Mouse (Mus musculus) midbrain, postnatal 0 days (tissue): Measurements from ENCODE around the gene Myh6. TPM values are rescaled to one million over a fixed set of nuclear protein-coding genes. Genes with fewer than 3 reads are reported as not detected.
A peak's percentile ranks its signal among the peaks of the same experiment; 100 is the strongest.
"Not testable (repeated sequence)": the region's sequence is repeated elsewhere in the genome, so short reads cannot be mapped to it uniquely, and the experiment has no call there.

Experiments
- ATAC-seq: fragments of 200-750 bp; cut with Nextera tagmentation; 2 replicates; pipeline ENCODE4 v1.8.0; 2017; ENCODE audit warnings: moderate number of reproducible peaks, mild to moderate bottlenecking, moderate TSS enrichment, moderate library complexity; ENCODE audit not compliant: low FRiP score
- DNase-seq: peaks from one replicate; pipeline ENCODE4 v3.0.0-alpha.2; 2015; ENCODE audit warnings: low spot score
- H3K27ac ChIP-seq: fragments of 300-500 bp; sonication (generic); 2 replicates; pipeline ENCODE4 v1.5.1; 2014; ENCODE audit warnings: low read depth, mild to moderate bottlenecking, low read length, mixed read lengths
- H3K27me3 ChIP-seq: fragments of 300-500 bp; sonication (generic); 2 replicates; pipeline ENCODE4 v1.6.1; 2014; ENCODE audit warnings: low read length, control low read depth, mixed read lengths; ENCODE audit not compliant: insufficient read depth
- H3K36me3 ChIP-seq: fragments of 300-500 bp; sonication (generic); 2 replicates; pipeline ENCODE4 v1.6.1; 2014; ENCODE audit warnings: low read length, control low read depth, mixed read lengths; ENCODE audit not compliant: insufficient read depth
- H3K4me1 ChIP-seq: fragments of 300-500 bp; sonication (generic); 2 replicates; pipeline ENCODE4 v1.6.1; 2014; ENCODE audit warnings: mild to moderate bottlenecking, control low read depth, antibody characterized with exemption, low read length, mixed read lengths; ENCODE audit not compliant: insufficient read depth
- H3K4me2 ChIP-seq: fragments of 300-500 bp; sonication (generic); 2 replicates; pipeline ENCODE4 v1.6.1; 2014; ENCODE audit warnings: low read depth, mild to moderate bottlenecking, low read length, mixed read lengths; ENCODE audit not compliant: poor library complexity, severe bottlenecking
- H3K4me3 ChIP-seq: fragments of 300-500 bp; sonication (generic); 2 replicates; pipeline ENCODE4 v1.5.1; 2014; ENCODE audit warnings: low read depth, mild to moderate bottlenecking, low read length, moderate library complexity
- H3K9ac ChIP-seq: fragments of 300-500 bp; sonication (generic); replicated peaks from 2 replicates; pipeline ENCODE4 v1.6.1; 2014; ENCODE audit warnings: mild to moderate bottlenecking, low read length, moderate library complexity, mixed read lengths; ENCODE audit not compliant: poor library complexity, severe bottlenecking
- H3K9me3 ChIP-seq: fragments of 300-500 bp; sonication (generic); 2 replicates; pipeline ENCODE4 v1.6.1; 2016; ENCODE audit warnings: low read length, control low read depth
- CTCF ChIP-seq: IDR thresholded peaks from 2 replicates; pipeline ENCODE4 v1.5.1; 2016; ENCODE audit warnings: antibody characterized with exemption, mild to moderate bottlenecking
- WGBS: fragments of 180-500 bp; shearing (Covaris S2); extraction: QIAGEN DNeasy Blood & Tissue Kit; methylation state at CpG from one replicate; pipeline ENCODE4 v1.1.7; 2014; 5-methylcytosine and 5-hydroxymethylcytosine counted together
- polyA plus RNA-seq: library from polyadenylated mRNA; unstranded; fragments of >200 nt; fragmentation: Nextera tagmentation; extraction: Ambion mirVana; gene quantifications from 2 replicates; pipeline ENCODE4 v1.2.1, GENCODE M21; 2015
- total RNA-seq: library from RNA; depleted of rRNA; stranded (reverse); fragments of >200 nt; gene quantifications from 2 replicates; pipeline ENCODE4 v1.2.3, GENCODE M21; 2014

The Myh6 gene
- total and polyA plus RNA-seq, 2 experiments from 2014 or later: 0.33 to 2.5 TPM

GRCm38 (mm10) chr14:55001938-55002686 lies 35.4 kb upstream of the Myh6 start:
- Histone ChIP-seq H3K4me3 (no peak overlapping the region), H3K9me3 (no peaks in the 10 kb centered on the region), H3K4me1 (peaks cover 1% of the 10 kb centered on the region; the same call in 1 of the 2 replicates), H3K36me3 (no peaks in the 10 kb centered on the region), H3K27ac (no peak overlapping the region), H3K4me2 (no peak overlapping the region), H3K9ac (no peak overlapping the region), H3K27me3 (no peaks in the 10 kb centered on the region)
- DNase-seq: no peak
- WGBS: 50% methylated on average over 12 of the region's 12 CpGs
- no peak for ATAC-seq
- no peak for TF ChIP-seq CTCF

DNA sequence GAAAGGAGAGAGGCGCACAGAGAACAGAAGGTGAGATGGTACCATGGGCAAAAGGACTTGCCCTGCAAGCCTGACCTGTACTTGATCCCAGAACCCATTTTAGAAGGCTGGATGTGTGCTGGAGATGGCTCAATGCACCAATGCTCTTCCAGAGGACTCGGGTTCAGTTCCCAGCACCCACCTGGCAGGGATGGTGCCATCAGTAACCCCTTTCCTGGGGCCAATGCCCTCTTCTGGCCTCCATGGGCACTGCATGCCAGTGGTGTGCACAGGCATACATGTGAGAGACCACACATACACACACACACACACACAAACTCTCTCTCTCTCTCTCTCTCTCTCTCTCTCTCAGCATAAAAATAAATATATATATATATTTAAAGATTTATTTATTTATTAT lies 34.7 kb upstream of the Myh6 start:
- Histone ChIP-seq H3K27me3 (no peaks in the 10 kb centered on the region), H3K4me2 (no peak overlapping the region), H3K4me1 (peaks cover 7% of the 10 kb centered on the region), H3K9me3 (no peaks in the 10 kb centered on the region), H3K4me3 (no peak overlapping the region), H3K9ac (no peak overlapping the region), H3K36me3 (no peaks in the 10 kb centered on the region), H3K27ac (no peak overlapping the region)
- ATAC-seq (no peak), DNase-seq (no peak)
- no peak; the same call in 1 of the 2 replicates for TF ChIP-seq CTCF
- WGBS: 100% methylated on average over 2 of the region's 2 CpGs

DNA sequence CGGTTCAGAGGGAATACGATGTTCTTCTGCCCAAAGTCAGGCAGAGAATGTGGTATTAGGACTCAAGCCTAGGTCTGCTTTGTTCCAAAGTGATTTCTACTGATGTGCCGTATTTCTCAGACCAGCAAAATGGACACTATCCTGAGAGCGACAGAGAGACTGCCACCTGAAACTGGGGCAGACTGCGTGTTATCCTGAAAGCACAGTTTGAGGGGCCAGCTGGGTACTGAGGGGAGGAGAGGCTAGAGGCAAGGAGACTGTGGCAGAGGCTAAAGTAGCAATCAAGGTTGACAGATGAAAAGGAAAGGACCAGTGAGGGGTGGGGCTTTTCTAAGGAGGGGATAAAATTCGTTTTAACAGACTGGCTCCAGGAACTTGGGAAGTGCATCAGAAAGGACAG lies 34.1 kb upstream of the Myh6 start:
- 89% methylated on average over 6 of the region's 6 CpGs for WGBS
- TF ChIP-seq CTCF: no peak
- H3K27me3 ChIP-seq: no peaks in the 10 kb centered on the region

DNA sequence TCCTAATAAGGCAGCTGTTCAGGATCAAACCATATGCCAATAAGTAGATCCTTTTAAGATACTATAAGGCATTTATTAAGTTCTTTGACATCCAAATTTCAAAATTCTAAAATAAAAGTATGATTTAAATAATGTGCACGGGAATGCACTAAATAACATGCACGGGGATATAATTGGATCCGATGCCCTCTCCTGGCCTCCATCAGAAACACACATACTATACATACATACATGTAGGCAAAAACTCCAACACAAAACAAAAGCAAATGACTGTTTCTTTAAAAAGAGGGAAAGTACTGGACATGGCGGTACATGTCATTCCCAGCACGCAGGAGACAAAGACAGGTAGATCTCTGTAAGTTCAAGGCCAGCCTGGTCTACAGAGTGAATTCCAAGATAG lies 33.1 kb upstream of the Myh6 start:
- peak; percentile 68 for TF ChIP-seq CTCF
- H3K4me1 ChIP-seq: peaks cover 19% of the 10 kb centered on the region
- not testable (repeated sequence) for ATAC-seq, H3K27me3 ChIP-seq, H3K4me2 ChIP-seq, H3K36me3 ChIP-seq, H3K27ac ChIP-seq, H3K9ac ChIP-seq, H3K9me3 ChIP-seq, H3K4me3 ChIP-seq
- WGBS: 78% methylated on average over 5 of the region's 5 CpGs
- DNase-seq: peak; percentile 45

More for the DNA sequence above, 34.1 kb upstream of the Myh6 start:
- Histone ChIP-seq H3K4me2 (no peak overlapping the region), H3K36me3 (no peaks in the 10 kb centered on the region), H3K9me3 (no peaks in the 10 kb centered on the region), H3K4me1 (peaks cover 10% of the 10 kb centered on the region), H3K27ac (no peak overlapping the region), H3K9ac (no peak overlapping the region), H3K4me3 (no peak overlapping the region)
- DNase-seq (no peak), ATAC-seq (no peak)

DNA sequence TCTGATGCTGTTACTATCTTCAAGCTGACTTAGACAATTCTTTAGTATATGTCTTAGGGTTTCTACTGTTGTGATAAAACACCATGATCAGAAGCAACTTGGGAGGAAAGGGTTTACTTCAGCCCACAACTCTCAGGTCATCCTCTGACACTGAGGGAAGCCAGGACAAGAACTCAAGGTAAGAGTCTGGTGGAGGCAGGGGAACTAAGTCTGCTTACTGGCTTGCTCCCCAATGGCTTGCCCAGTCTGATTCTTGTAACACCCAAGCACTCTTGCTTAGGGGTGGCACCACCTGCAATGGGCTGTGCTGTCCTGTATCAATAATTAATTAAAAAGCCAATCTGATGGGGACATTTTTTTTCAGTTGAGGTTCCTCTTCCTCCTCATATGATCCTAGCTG lies 32.0 kb upstream of the Myh6 start:
- no peak overlapping the region for H3K4me2 ChIP-seq
- H3K4me3 ChIP-seq: no peak overlapping the region
- no peak overlapping the region for H3K27ac ChIP-seq
- H3K36me3 ChIP-seq: no peaks in the 10 kb centered on the region
- H3K4me1 ChIP-seq: peaks cover 27% of the 10 kb centered on the region
- no peak overlapping the region for H3K9ac ChIP-seq
- no peak for ATAC-seq
- no peaks in the 10 kb centered on the region for H3K9me3 ChIP-seq
- H3K27me3 ChIP-seq: no peaks in the 10 kb centered on the region
- no peak for DNase-seq
- TF ChIP-seq CTCF: no peak

- Histone ChIP-seq H3K4me1 (peaks cover 27% of the 10 kb centered on the region), H3K27me3 (no peaks in the 10 kb centered on the region), H3K9me3 (no peaks in the 10 kb centered on the region), H3K4me2 (no peak overlapping the region), H3K4me3 (no peak overlapping the region), H3K36me3 (no peaks in the 10 kb centered on the region), H3K27ac (no peak overlapping the region), H3K9ac (no peak overlapping the region)
- DNase-seq (no peak), ATAC-seq (no peak)
- WGBS: 32% methylated on average over 4 of the region's 4 CpGs
- no peak for TF ChIP-seq CTCF
These were observed 30.6 kb upstream of the Myh6 start for GRCm38 (mm10) chr14:54997297-54997696.
